Mouse (Mus musculus): ENCODE data around the gene N6amt1. TPM values are rescaled to one million over a fixed set of nuclear protein-coding genes. Genes with fewer than 3 reads are reported as not detected.

The N6amt1 gene
- polyA plus RNA-seq, 1 experiment from 2014 or later, result 18.7 TPM

GRCm38 (mm10) chr16:87364231-87364630 is 10.2 kb downstream of the N6amt1 start:
- H3K4me3 ChIP-seq (replicated peaks; ENCODE audit: low read depth, low read length), result no peak overlapping the region

GRCm38 (mm10) chr16:87366035-87366434 is 12.1 kb downstream of the N6amt1 start:
- ATAC-seq (ENCODE audit: low FRiP score, low TSS enrichment) (no peak), DNase-seq (no peak)
- Histone ChIP-seq H3K36me3 (ENCODE audit: control insufficient read depth, insufficient read depth, low read length) (peaks cover 43% of the 10 kb centered on the region), H3K9me3 (ENCODE audit: control insufficient read depth, low read length) (no peaks in the 10 kb centered on the region), H3K4me1 (ENCODE audit: control insufficient read depth, insufficient read depth, low read length) (no peaks in the 10 kb centered on the region), H3K4me3 (replicated peaks; ENCODE audit: low read depth, low read length) (no peak overlapping the region), H3K4me2 (ENCODE audit: low read length) (no peak overlapping the region), H3K27ac (replicated peaks; ENCODE audit: low read depth, low read length) (no peak overlapping the region), H3K27me3 (ENCODE audit: control insufficient read depth, insufficient read depth, low read length) (no peaks in the 10 kb centered on the region), H3K9ac (replicated peaks; ENCODE audit: low read length) (no peak overlapping the region)
- 93% methylated on average over 10 of the region's 10 CpGs for WGBS

More at GRCm38 (mm10) chr16:87364231-87364630, 10.2 kb downstream of the N6amt1 start:
- ATAC-seq (ENCODE audit: low FRiP score, low TSS enrichment) (no peak), DNase-seq (no peak)
- H3K4me1 ChIP-seq (ENCODE audit: control insufficient read depth, insufficient read depth, low read length), result no peaks in the 10 kb centered on the region
- no peak overlapping the region for H3K9ac ChIP-seq (replicated peaks; ENCODE audit: low read length)
- peaks cover 47% of the 10 kb centered on the region for H3K36me3 ChIP-seq (ENCODE audit: control insufficient read depth, insufficient read depth, low read length)
- no peaks in the 10 kb centered on the region for H3K9me3 ChIP-seq (ENCODE audit: control insufficient read depth, low read length)
- H3K27ac ChIP-seq (replicated peaks; ENCODE audit: low read depth, low read length), result no peak overlapping the region
- H3K4me2 ChIP-seq (ENCODE audit: low read length), result no peak overlapping the region
- H3K27me3 ChIP-seq (ENCODE audit: control insufficient read depth, insufficient read depth, low read length), result no peaks in the 10 kb centered on the region
- 98% methylated on average over 4 of the region's 4 CpGs for WGBS

DNA sequence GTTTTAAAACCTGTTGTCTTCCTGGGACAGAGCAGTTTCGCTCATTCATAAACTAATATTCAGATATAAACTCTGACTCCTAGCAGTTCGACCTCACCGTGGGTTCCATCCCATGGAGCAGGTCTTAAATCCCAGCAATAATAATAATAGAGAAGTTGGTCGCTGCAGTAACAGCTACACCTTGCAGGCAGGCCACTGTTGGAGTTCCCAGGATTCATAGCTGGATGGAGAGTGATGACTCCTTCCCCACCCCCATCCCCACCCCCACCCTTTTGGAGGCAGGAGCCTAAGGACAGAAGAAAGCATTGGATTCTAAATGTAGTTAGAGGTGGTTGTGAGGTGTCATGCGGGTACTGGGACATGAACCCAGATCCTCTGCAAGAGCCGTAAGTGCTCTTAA is 12.5 kb downstream of the N6amt1 start:
- H3K36me3 ChIP-seq (ENCODE audit: control insufficient read depth, insufficient read depth, low read length), result peaks cover 43% of the 10 kb centered on the region
- H3K27ac ChIP-seq (replicated peaks; ENCODE audit: low read depth, low read length), result no peak overlapping the region
- DNase-seq (no peak), ATAC-seq (ENCODE audit: low FRiP score, low TSS enrichment) (no peak)
- H3K4me2 ChIP-seq (ENCODE audit: low read length), result no peak overlapping the region
- no peak overlapping the region for H3K4me3 ChIP-seq (replicated peaks; ENCODE audit: low read depth, low read length)
- H3K4me1 ChIP-seq (ENCODE audit: control insufficient read depth, insufficient read depth, low read length), result no peaks in the 10 kb centered on the region
- WGBS, result 98% methylated on average over 6 of the region's 6 CpGs
- H3K27me3 ChIP-seq (ENCODE audit: control insufficient read depth, insufficient read depth, low read length), result no peaks in the 10 kb centered on the region
- H3K9me3 ChIP-seq (ENCODE audit: control insufficient read depth, low read length), result no peaks in the 10 kb centered on the region
- H3K9ac ChIP-seq (replicated peaks; ENCODE audit: low read length), result no peak overlapping the region

- no peak for ATAC-seq (ENCODE audit: low FRiP score, low TSS enrichment)
- H3K27ac ChIP-seq (replicated peaks; ENCODE audit: low read depth, low read length), result no peak overlapping the region
- no peaks in the 10 kb centered on the region for H3K4me1 ChIP-seq (ENCODE audit: control insufficient read depth, insufficient read depth, low read length)
- H3K4me2 ChIP-seq (ENCODE audit: low read length), result no peak overlapping the region
- no peaks in the 10 kb centered on the region for H3K27me3 ChIP-seq (ENCODE audit: control insufficient read depth, insufficient read depth, low read length)
- H3K9ac ChIP-seq (replicated peaks; ENCODE audit: low read length), result no peak overlapping the region
- WGBS, result 99% methylated on average over 2 of the region's 2 CpGs
- DNase-seq, result no peak
- H3K9me3 ChIP-seq (ENCODE audit: control insufficient read depth, low read length), result no peaks in the 10 kb centered on the region
- H3K36me3 ChIP-seq (ENCODE audit: control insufficient read depth, insufficient read depth, low read length), result peaks cover 69% of the 10 kb centered on the region
- H3K4me3 ChIP-seq (replicated peaks; ENCODE audit: low read depth, low read length), result no peak overlapping the region
Observed at GRCm38 (mm10) chr16:87382996-87383395, 29.0 kb downstream of the N6amt1 start.

DNA sequence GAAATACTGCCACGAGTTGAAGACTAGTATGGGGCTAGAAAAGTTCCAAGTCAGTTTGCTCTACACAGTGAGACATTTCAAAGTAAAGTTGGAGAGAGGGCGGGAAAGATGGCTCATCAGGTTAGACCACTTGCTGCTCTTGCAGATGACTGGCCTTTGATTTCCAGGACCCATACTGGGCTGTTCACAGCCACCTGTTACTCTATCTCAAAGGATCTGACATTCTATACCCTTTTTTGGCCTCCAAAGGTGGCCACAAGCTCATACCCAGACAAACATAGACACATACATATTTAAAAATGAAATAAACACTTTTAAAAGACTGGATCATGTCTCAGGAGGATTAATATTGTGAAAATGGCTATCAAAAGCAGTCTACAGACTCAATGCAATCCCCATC is 30.4 kb downstream of the N6amt1 start:
- Histone ChIP-seq H3K4me2 (ENCODE audit: low read length) (no peak overlapping the region), H3K9me3 (ENCODE audit: control insufficient read depth, low read length) (no peaks in the 10 kb centered on the region), H3K4me3 (replicated peaks; ENCODE audit: low read depth, low read length) (no peak overlapping the region), H3K36me3 (ENCODE audit: control insufficient read depth, insufficient read depth, low read length) (peaks cover 74% of the 10 kb centered on the region), H3K27me3 (ENCODE audit: control insufficient read depth, insufficient read depth, low read length) (no peaks in the 10 kb centered on the region), H3K4me1 (ENCODE audit: control insufficient read depth, insufficient read depth, low read length) (no peaks in the 10 kb centered on the region), H3K9ac (replicated peaks; ENCODE audit: low read length) (no peak overlapping the region), H3K27ac (replicated peaks; ENCODE audit: low read depth, low read length) (no peak overlapping the region)
- DNase-seq (no peak), ATAC-seq (ENCODE audit: low FRiP score, low TSS enrichment) (no peak)
- WGBS, result 94% methylated on average over 2 of the region's 2 CpGs

GRCm38 (mm10) chr16:87387444-87387977 is 33.5 kb downstream of the N6amt1 start:
- Histone ChIP-seq H3K4me3 (replicated peaks; ENCODE audit: low read depth, low read length) (no peak overlapping the region), H3K4me1 (ENCODE audit: control insufficient read depth, insufficient read depth, low read length) (no peaks in the 10 kb centered on the region), H3K4me2 (ENCODE audit: low read length) (no peak overlapping the region), H3K36me3 (ENCODE audit: control insufficient read depth, insufficient read depth, low read length) (peaks cover 52% of the 10 kb centered on the region), H3K9me3 (ENCODE audit: control insufficient read depth, low read length) (no peaks in the 10 kb centered on the region), H3K27ac (replicated peaks; ENCODE audit: low read depth, low read length) (no peak overlapping the region), H3K27me3 (ENCODE audit: control insufficient read depth, insufficient read depth, low read length) (no peaks in the 10 kb centered on the region), H3K9ac (replicated peaks; ENCODE audit: low read length) (no peak overlapping the region)
- DNase-seq, result no peak
- 98% methylated on average over 3 of the region's 3 CpGs for WGBS
- no peak for ATAC-seq (ENCODE audit: low FRiP score, low TSS enrichment)

- Histone ChIP-seq H3K27ac (replicated peaks; ENCODE audit: low read depth, low read length) (no peak overlapping the region), H3K9me3 (ENCODE audit: control insufficient read depth, low read length) (no peaks in the 10 kb centered on the region), H3K4me1 (ENCODE audit: control insufficient read depth, insufficient read depth, low read length) (no peaks in the 10 kb centered on the region), H3K9ac (replicated peaks; ENCODE audit: low read length) (no peak overlapping the region), H3K4me2 (ENCODE audit: low read length) (no peak overlapping the region), H3K36me3 (ENCODE audit: control insufficient read depth, insufficient read depth, low read length) (peaks cover 63% of the 10 kb centered on the region), H3K27me3 (ENCODE audit: control insufficient read depth, insufficient read depth, low read length) (no peaks in the 10 kb centered on the region), H3K4me3 (replicated peaks; ENCODE audit: low read depth, low read length) (no peak overlapping the region)
- peak; percentile 78 for ATAC-seq (ENCODE audit: low FRiP score, low TSS enrichment)
- WGBS, result 54% methylated on average over 16 of the region's 16 CpGs
- DNase-seq, result peak; percentile 88
Observed at GRCm38 (mm10) chr16:87393813-87394548, 40.0 kb downstream of the N6amt1 start.

DNA sequence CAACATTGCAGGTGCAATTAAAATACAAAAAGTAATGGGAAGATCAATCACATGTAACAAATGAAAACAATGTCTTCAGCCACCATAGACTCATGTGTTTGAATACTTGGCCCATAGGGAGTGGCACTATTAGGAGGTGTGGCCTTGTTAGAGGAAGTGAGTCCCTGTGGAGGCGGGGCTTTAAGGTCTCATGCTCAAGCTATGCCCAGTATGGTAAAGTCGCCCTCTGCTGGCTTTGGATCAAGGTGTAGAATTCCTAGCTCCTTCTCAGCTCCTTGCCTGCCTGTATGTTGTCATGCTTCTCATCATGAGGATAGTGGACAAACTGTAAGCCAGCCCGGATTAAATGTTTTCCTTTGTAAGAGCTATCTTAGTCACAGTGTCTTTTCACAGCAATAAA is 51.0 kb downstream of the N6amt1 start:
- ATAC-seq (ENCODE audit: low FRiP score, low TSS enrichment) (no peak), DNase-seq (no peak)
- no peak overlapping the region for H3K4me2 ChIP-seq (ENCODE audit: low read length)
- peaks cover 85% of the 10 kb centered on the region for H3K36me3 ChIP-seq (ENCODE audit: control insufficient read depth, insufficient read depth, low read length)
- H3K9ac ChIP-seq (replicated peaks; ENCODE audit: low read length), result no peak overlapping the region
- no peak overlapping the region for H3K4me3 ChIP-seq (replicated peaks; ENCODE audit: low read depth, low read length)
- H3K27me3 ChIP-seq (ENCODE audit: control insufficient read depth, insufficient read depth, low read length), result no peaks in the 10 kb centered on the region
- WGBS, result 85% methylated on average over 3 of the region's 3 CpGs
- no peaks in the 10 kb centered on the region for H3K9me3 ChIP-seq (ENCODE audit: control insufficient read depth, low read length)
- H3K4me1 ChIP-seq (ENCODE audit: control insufficient read depth, insufficient read depth, low read length), result no peaks in the 10 kb centered on the region
- H3K27ac ChIP-seq (replicated peaks; ENCODE audit: low read depth, low read length), result no peak overlapping the region
